Mouse (Mus musculus): ENCODE results near the gene Gm10160.

GRCm38 (mm10) chr7:81858968-81859721 lies 3.6 kb upstream of the Gm10160 start, which contains the start of gene Tm6sf1:
- TF ChIP-seq CTCF (IDR thresholded peaks at IDR 0.05; ENCODE audit: borderline replicate concordance, extremely low read depth, insufficient read depth, insufficient read length) (no peak), POLR2A (IDR thresholded peaks at IDR 0.05; ENCODE audit: borderline replicate concordance, extremely low read depth, insufficient read depth, insufficient read length, poor library complexity, severe bottlenecking) (no peak)
